Mouse (Mus musculus): Measurements from ENCODE around the gene Plaur. TPM values are rescaled to one million over a fixed set of nuclear protein-coding genes. Genes with fewer than 3 reads are reported as not detected.

Gene Plaur
- total RNA-seq, 1 experiment: 118 TPM

GRCm38 (mm10) chr7:24454199-24454598 lies 8.1 kb upstream of the Plaur start:
- in situ Hi-C loops (cut with MboI; ENCODE audit: low sequenced_read_pairs in 2 of 2, unreplicated experiment in 2 of 2): no loop called here

GRCm38 (mm10) chr7:24455726-24456125 lies 6.6 kb upstream of the Plaur start:
- H3K9me3 ChIP-seq (ENCODE audit: control insufficient read depth, insufficient read depth, low read depth, low read length): no peaks in the 10 kb centered on the region
- H3K27ac ChIP-seq (ENCODE audit: insufficient read depth, low read depth, low read length, poor library complexity, severe bottlenecking): no peak overlapping the region
- in situ Hi-C loops (cut with MboI; ENCODE audit: low sequenced_read_pairs in 2 of 2, unreplicated experiment in 2 of 2): no loop called here
- no peaks in the 10 kb centered on the region for H3K36me3 ChIP-seq (ENCODE audit: control insufficient read depth, insufficient read depth, low read length, poor library complexity, severe bottlenecking)
- H3K4me1 ChIP-seq (ENCODE audit: control insufficient read depth in 2 of 2, insufficient read depth in 2 of 2, low read length in 2 of 2, poor library complexity in 1 of 2): peaks cover 6 to 38% of the 10 kb centered on the region in 2 experiments; a peak in 3 of 4 replicates
- H3K4me3 ChIP-seq (ENCODE audit: insufficient read depth in 1 of 2, low read depth in 1 of 2, low read length in 2 of 2, poor library complexity in 1 of 2, severe bottlenecking in 1 of 2): no peak overlapping the region
- DNase-seq (ENCODE audit: low read depth, low spot score): no peak
- TF ChIP-seq CHD2 (IDR thresholded peaks at IDR 0.05; ENCODE audit: low read depth, low read length): no peak
- TF ChIP-seq MAFK (IDR thresholded peaks at IDR 0.05; ENCODE audit: insufficient read depth, low read depth, low read length): no peak
- no peak for TF ChIP-seq ZC3H11A (IDR thresholded peaks at IDR 0.05; ENCODE audit: borderline replicate concordance, low read depth, low read length)
- TF ChIP-seq HCFC1 (IDR thresholded peaks at IDR 0.05; ENCODE audit: borderline replicate concordance, insufficient read depth, low read length): no peak
- no peak for TF ChIP-seq ZNF384 (IDR thresholded peaks at IDR 0.05; ENCODE audit: low read depth, low read length)
- H3K9ac ChIP-seq (ENCODE audit: insufficient read depth, low read depth, low read length, poor library complexity, severe bottlenecking): no peak overlapping the region

More at GRCm38 (mm10) chr7:24454199-24454598, 8.1 kb upstream of the Plaur start:
- H3K9ac ChIP-seq (ENCODE audit: insufficient read depth, low read depth, low read length, poor library complexity, severe bottlenecking): no peak overlapping the region
- no peak overlapping the region for H3K4me3 ChIP-seq (ENCODE audit: insufficient read depth in 1 of 2, low read depth in 1 of 2, low read length in 2 of 2, poor library complexity in 1 of 2, severe bottlenecking in 1 of 2)
- no peaks in the 10 kb centered on the region for H3K36me3 ChIP-seq (ENCODE audit: control insufficient read depth, insufficient read depth, low read length, poor library complexity, severe bottlenecking)
- DNase-seq (ENCODE audit: low read depth, low spot score): no peak
- H3K9me3 ChIP-seq (ENCODE audit: control insufficient read depth, insufficient read depth, low read depth, low read length): no peaks in the 10 kb centered on the region
- TF ChIP-seq ZC3H11A (IDR thresholded peaks at IDR 0.05; ENCODE audit: borderline replicate concordance, low read depth, low read length) (no peak), CHD2 (IDR thresholded peaks at IDR 0.05; ENCODE audit: low read depth, low read length) (no peak), ZNF384 (IDR thresholded peaks at IDR 0.05; ENCODE audit: low read depth, low read length) (no peak), MAFK (IDR thresholded peaks at IDR 0.05; ENCODE audit: insufficient read depth, low read depth, low read length) (no peak), HCFC1 (IDR thresholded peaks at IDR 0.05; ENCODE audit: borderline replicate concordance, insufficient read depth, low read length) (no peak)
- H3K27ac ChIP-seq (ENCODE audit: insufficient read depth, low read depth, low read length, poor library complexity, severe bottlenecking): no peak overlapping the region
- peaks cover 7 to 35% of the 10 kb centered on the region in 2 experiments for H3K4me1 ChIP-seq (ENCODE audit: control insufficient read depth in 2 of 2, insufficient read depth in 2 of 2, low read length in 2 of 2, poor library complexity in 1 of 2)

- TF ChIP-seq HCFC1 (IDR thresholded peaks at IDR 0.05; ENCODE audit: borderline replicate concordance, insufficient read depth, low read length) (no peak), ZC3H11A (IDR thresholded peaks at IDR 0.05; ENCODE audit: borderline replicate concordance, low read depth, low read length) (no peak), ZNF384 (IDR thresholded peaks at IDR 0.05; ENCODE audit: low read depth, low read length) (no peak), MAFK (IDR thresholded peaks at IDR 0.05; ENCODE audit: insufficient read depth, low read depth, low read length) (no peak), CHD2 (IDR thresholded peaks at IDR 0.05; ENCODE audit: low read depth, low read length) (no peak)
- Histone ChIP-seq H3K4me3 (ENCODE audit: insufficient read depth in 1 of 2, low read depth in 1 of 2, low read length in 2 of 2, poor library complexity in 1 of 2, severe bottlenecking in 1 of 2) (peak overlapping the region; percentile 7 to 22; a peak in 2 of 4 replicates), H3K9ac (ENCODE audit: insufficient read depth, low read depth, low read length, poor library complexity, severe bottlenecking) (peak overlapping the region; percentile 34; the same call in 1 of the 2 replicates), H3K9me3 (ENCODE audit: control insufficient read depth, insufficient read depth, low read depth, low read length) (no peaks in the 10 kb centered on the region), H3K36me3 (ENCODE audit: control insufficient read depth, insufficient read depth, low read length, poor library complexity, severe bottlenecking) (no peaks in the 10 kb centered on the region), H3K27ac (ENCODE audit: insufficient read depth, low read depth, low read length, poor library complexity, severe bottlenecking) (peak overlapping the region; percentile 67), H3K4me1 (ENCODE audit: control insufficient read depth in 2 of 2, insufficient read depth in 2 of 2, low read length in 2 of 2, poor library complexity in 1 of 2) (peaks cover 6 to 40% of the 10 kb centered on the region in 2 experiments; a peak in 3 of 4 replicates)
- no peak for DNase-seq (ENCODE audit: low read depth, low spot score)
- in situ Hi-C loops (cut with MboI; ENCODE audit: low sequenced_read_pairs in 2 of 2, unreplicated experiment in 2 of 2): no loop called here
Measured at GRCm38 (mm10) chr7:24457726-24458370, 4.4 kb upstream of the Plaur start.

GRCm38 (mm10) chr7:24459440-24459839 lies 2.8 kb upstream of the Plaur start:
- Histone ChIP-seq H3K36me3 (ENCODE audit: control insufficient read depth, insufficient read depth, low read length, poor library complexity, severe bottlenecking) (no peaks in the 10 kb centered on the region), H3K9me3 (ENCODE audit: control insufficient read depth, insufficient read depth, low read depth, low read length) (no peaks in the 10 kb centered on the region), H3K27ac (ENCODE audit: insufficient read depth, low read depth, low read length, poor library complexity, severe bottlenecking) (peak overlapping the region; percentile 34; the same call in 1 of the 2 replicates), H3K9ac (ENCODE audit: insufficient read depth, low read depth, low read length, poor library complexity, severe bottlenecking) (no peak overlapping the region), H3K4me1 (ENCODE audit: control insufficient read depth in 2 of 2, insufficient read depth in 2 of 2, low read length in 2 of 2, poor library complexity in 1 of 2) (peaks cover 8 to 38% of the 10 kb centered on the region in 2 experiments; a peak in 3 of 4 replicates), H3K4me3 (ENCODE audit: insufficient read depth in 1 of 2, low read depth in 1 of 2, low read length in 2 of 2, poor library complexity in 1 of 2, severe bottlenecking in 1 of 2) (no peak overlapping the region)
- TF ChIP-seq ZC3H11A (IDR thresholded peaks at IDR 0.05; ENCODE audit: borderline replicate concordance, low read depth, low read length) (no peak), MAFK (IDR thresholded peaks at IDR 0.05; ENCODE audit: insufficient read depth, low read depth, low read length) (peak; percentile 86)
- in situ Hi-C loops (cut with MboI; ENCODE audit: low sequenced_read_pairs in 2 of 2, unreplicated experiment in 2 of 2): no loop called here
- DNase-seq (ENCODE audit: low read depth, low spot score): no peak

All from ES-E14 (cell line).